Mouse (Mus musculus) C2C12 (cell line): Measurements from ENCODE around the gene Pfn1.

Source experiments
- CTCF ChIP-seq: IDR thresholded peaks from one replicate; pipeline ENCODE4 v1.5.1; 2011; ENCODE audit not compliant: control insufficient read depth, insufficient read depth, insufficient read length
- MAX ChIP-seq: IDR thresholded peaks from one replicate; pipeline ENCODE4 v1.6.1; 2011; ENCODE audit warnings: mild to moderate bottlenecking, control low read depth
- MYOD1 ChIP-seq: IDR thresholded peaks from one replicate; pipeline ENCODE4 v1.6.1; 2011; ENCODE audit warnings: low read depth; ENCODE audit not compliant: control insufficient read depth, insufficient read length
- MYOG ChIP-seq: IDR thresholded peaks from one replicate; pipeline ENCODE4 v1.6.1; 2011; ENCODE audit not compliant: control insufficient read depth, insufficient read length; ENCODE audit errors: extremely low read depth
- USF1 ChIP-seq: IDR thresholded peaks from one replicate; pipeline ENCODE4 v1.6.1; 2011; ENCODE audit warnings: low read depth, mild to moderate bottlenecking, control low read depth, moderate library complexity

GRCm38 (mm10) chr11:70702781-70703180 lies 48.3 kb upstream of the Pfn1 start:
- TF ChIP-seq MYOD1: no peak
- no peak for TF ChIP-seq USF1
- TF ChIP-seq MAX: no peak
- TF ChIP-seq CTCF: no peak
- no peak for TF ChIP-seq MYOG
